Mouse (Mus musculus): ENCODE measurements at regions not wholly inside any gene's neighbourhood (a gene's known extent, or its start where the extent isn't known, plus 50 kb on each side); places are given as distances from the start of the nearest gene placed in this dataset.
A peak's percentile ranks its signal among the peaks of the same experiment; 100 is the strongest.

GRCm38 (mm10) chr4:61909409-61909808 is 74.4 kb upstream of the Mup5 start:
- ATAC-seq (no peak), DNase-seq (ENCODE audit: low spot score) (peak; percentile 5)
- Histone ChIP-seq H3K4me3 (ENCODE audit: low read depth, low read length) (no peak overlapping the region), H3K9me3 (ENCODE audit: low read length) (no peaks in the 10 kb centered on the region), H3K4me1 (ENCODE audit: insufficient read depth, low read depth, low read length) (no peaks in the 10 kb centered on the region), H3K4me2 (replicated peaks; ENCODE audit: low read depth, low read length) (no peak overlapping the region), H3K9ac (replicated peaks; ENCODE audit: low read depth) (no peak overlapping the region), H3K27ac (ENCODE audit: low read length) (no peak overlapping the region), H3K36me3 (ENCODE audit: insufficient read depth, low read length) (no peaks in the 10 kb centered on the region), H3K27me3 (replicated peaks; ENCODE audit: insufficient read depth, low read length) (no peaks in the 10 kb centered on the region)
- TF ChIP-seq EP300 (IDR thresholded peaks at IDR 0.05) (no peak), CTCF (IDR thresholded peaks at IDR 0.05) (peak; percentile 52)
- 73% methylated on average over 4 of the region's 4 CpGs for WGBS

- DNase-seq (ENCODE audit: low spot score) (no peak), ATAC-seq (no peak)
- 77% methylated on average over 9 of the region's 9 CpGs for WGBS
- H3K27me3 ChIP-seq (replicated peaks; ENCODE audit: insufficient read depth, low read length), result no peaks in the 10 kb centered on the region
- TF ChIP-seq EP300 (IDR thresholded peaks at IDR 0.05), result no peak
- TF ChIP-seq CTCF (IDR thresholded peaks at IDR 0.05), result no peak
- H3K4me3 ChIP-seq (ENCODE audit: low read depth, low read length), result no peak overlapping the region
- no peak overlapping the region for H3K27ac ChIP-seq (ENCODE audit: low read length)
- H3K4me2 ChIP-seq (replicated peaks; ENCODE audit: low read depth, low read length), result no peak overlapping the region
- no peaks in the 10 kb centered on the region for H3K9me3 ChIP-seq (ENCODE audit: low read length)
- H3K4me1 ChIP-seq (ENCODE audit: insufficient read depth, low read depth, low read length), result no peaks in the 10 kb centered on the region
- no peaks in the 10 kb centered on the region for H3K36me3 ChIP-seq (ENCODE audit: insufficient read depth, low read length)
- H3K9ac ChIP-seq (replicated peaks; ENCODE audit: low read depth), result no peak overlapping the region
Measured at GRCm38 (mm10) chr4:61902136-61902535, 67.1 kb upstream of the Mup5 start.

GRCm38 (mm10) chr4:61898184-61898583 is 63.2 kb upstream of the Mup5 start:
- WGBS, result 81% methylated on average over 14 of the region's 14 CpGs

GRCm38 (mm10) chr4:61897176-61897575 is 62.1 kb upstream of the Mup5 start:
- no peaks in the 10 kb centered on the region for H3K9me3 ChIP-seq (ENCODE audit: low read length)
- no peaks in the 10 kb centered on the region for H3K27me3 ChIP-seq (replicated peaks; ENCODE audit: insufficient read depth, low read length)
- H3K4me1 ChIP-seq (ENCODE audit: insufficient read depth, low read depth, low read length), result no peaks in the 10 kb centered on the region
- ATAC-seq (no peak), DNase-seq (ENCODE audit: low spot score) (no peak)
- no peak overlapping the region for H3K9ac ChIP-seq (replicated peaks; ENCODE audit: low read depth)
- H3K36me3 ChIP-seq (ENCODE audit: insufficient read depth, low read length), result no peaks in the 10 kb centered on the region
- H3K4me3 ChIP-seq (ENCODE audit: low read depth, low read length), result no peak overlapping the region
- H3K27ac ChIP-seq (ENCODE audit: low read length), result no peak overlapping the region
- 76% methylated on average over 7 of the region's 7 CpGs for WGBS
- TF ChIP-seq EP300 (IDR thresholded peaks at IDR 0.05) (no peak), CTCF (IDR thresholded peaks at IDR 0.05) (no peak)
- H3K4me2 ChIP-seq (replicated peaks; ENCODE audit: low read depth, low read length), result no peak overlapping the region

More at GRCm38 (mm10) chr4:61898184-61898583, 63.2 kb upstream of the Mup5 start:
- Histone ChIP-seq H3K4me3 (ENCODE audit: low read depth, low read length) (no peak overlapping the region), H3K36me3 (ENCODE audit: insufficient read depth, low read length) (no peaks in the 10 kb centered on the region), H3K9me3 (ENCODE audit: low read length) (no peaks in the 10 kb centered on the region), H3K4me1 (ENCODE audit: insufficient read depth, low read depth, low read length) (no peaks in the 10 kb centered on the region), H3K27ac (ENCODE audit: low read length) (no peak overlapping the region), H3K4me2 (replicated peaks; ENCODE audit: low read depth, low read length) (no peak overlapping the region), H3K9ac (replicated peaks; ENCODE audit: low read depth) (no peak overlapping the region), H3K27me3 (replicated peaks; ENCODE audit: insufficient read depth, low read length) (no peaks in the 10 kb centered on the region)
- DNase-seq (ENCODE audit: low spot score) (no peak), ATAC-seq (no peak)
- TF ChIP-seq CTCF (IDR thresholded peaks at IDR 0.05) (no peak), EP300 (IDR thresholded peaks at IDR 0.05) (no peak)
